Mouse (Mus musculus): ENCODE measurements around the gene Abca1. TPM values are rescaled to one million over a fixed set of nuclear protein-coding genes. Genes with fewer than 3 reads are reported as not detected.

Abca1 gene
- polyA plus RNA-seq, 1 experiment from 2014 or later = 6.8 TPM

- no peak overlapping the region for H3K4me3 ChIP-seq (ENCODE audit: low read depth, low read length)
- H3K4me1 ChIP-seq (ENCODE audit: control insufficient read depth, insufficient read depth, low read length) = no peaks in the 10 kb centered on the region
- H3K4me2 ChIP-seq (replicated peaks; ENCODE audit: low read depth, low read length) = no peak overlapping the region
- H3K27me3 ChIP-seq (ENCODE audit: control insufficient read depth, insufficient read depth, low read length) = no peaks in the 10 kb centered on the region
- 70% methylated on average over 7 of the region's 7 CpGs for WGBS
- H3K9ac ChIP-seq (replicated peaks; ENCODE audit: low read depth, low read length) = no peak overlapping the region
- ATAC-seq (ENCODE audit: insufficient number of reproducible peaks, insufficient read depth, low FRiP score, low read depth) = no peak
- H3K27ac ChIP-seq (ENCODE audit: low read length) = no peak overlapping the region
- H3K36me3 ChIP-seq (ENCODE audit: control insufficient read depth, insufficient read depth, low read length) = no peaks in the 10 kb centered on the region
- no peaks in the 10 kb centered on the region for H3K9me3 ChIP-seq (ENCODE audit: control insufficient read depth, low read depth, low read length)
Measured at GRCm38 (mm10) chr4:53102529-53102928, 57.2 kb downstream of the Abca1 start.

GRCm38 (mm10) chr4:53101306-53101705, 58.4 kb downstream of the Abca1 start:
- Histone ChIP-seq H3K27me3 (ENCODE audit: control insufficient read depth, insufficient read depth, low read length) (no peaks in the 10 kb centered on the region), H3K27ac (ENCODE audit: low read length) (no peak overlapping the region), H3K4me1 (ENCODE audit: control insufficient read depth, insufficient read depth, low read length) (no peaks in the 10 kb centered on the region), H3K4me2 (replicated peaks; ENCODE audit: low read depth, low read length) (no peak overlapping the region), H3K36me3 (ENCODE audit: control insufficient read depth, insufficient read depth, low read length) (no peaks in the 10 kb centered on the region), H3K9me3 (ENCODE audit: control insufficient read depth, low read depth, low read length) (no peaks in the 10 kb centered on the region), H3K4me3 (ENCODE audit: low read depth, low read length) (no peak overlapping the region), H3K9ac (replicated peaks; ENCODE audit: low read depth, low read length) (no peak overlapping the region)
- ATAC-seq (ENCODE audit: insufficient number of reproducible peaks, insufficient read depth, low FRiP score, low read depth) = no peak
- WGBS = 76% methylated on average over 5 of the region's 5 CpGs

DNA sequence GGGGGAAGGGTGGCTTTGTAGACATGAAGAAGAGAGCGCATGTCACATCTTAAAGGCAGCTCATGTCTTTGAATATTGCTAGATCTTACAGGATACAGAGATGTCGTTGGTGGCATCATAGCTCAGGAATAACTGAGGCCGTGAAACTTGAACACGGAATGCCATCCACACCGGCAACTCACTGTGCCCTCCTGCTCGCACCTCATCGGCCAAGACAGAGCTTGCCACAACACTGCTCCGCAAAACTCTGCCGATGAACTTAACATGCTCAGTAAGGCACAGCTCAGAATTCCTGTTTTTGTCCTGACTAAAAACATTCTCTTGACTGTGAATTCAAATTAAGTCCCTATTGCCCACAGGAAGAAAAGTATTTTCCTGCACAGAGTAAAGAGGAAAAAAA, 59.2 kb downstream of the Abca1 start:
- no peak for ATAC-seq (ENCODE audit: insufficient number of reproducible peaks, insufficient read depth, low FRiP score, low read depth)
- H3K4me2 ChIP-seq (replicated peaks; ENCODE audit: low read depth, low read length) = no peak overlapping the region
- no peaks in the 10 kb centered on the region for H3K27me3 ChIP-seq (ENCODE audit: control insufficient read depth, insufficient read depth, low read length)
- no peak overlapping the region for H3K27ac ChIP-seq (ENCODE audit: low read length)
- no peaks in the 10 kb centered on the region for H3K9me3 ChIP-seq (ENCODE audit: control insufficient read depth, low read depth, low read length)
- no peaks in the 10 kb centered on the region for H3K36me3 ChIP-seq (ENCODE audit: control insufficient read depth, insufficient read depth, low read length)
- H3K4me3 ChIP-seq (ENCODE audit: low read depth, low read length) = no peak overlapping the region
- no peaks in the 10 kb centered on the region for H3K4me1 ChIP-seq (ENCODE audit: control insufficient read depth, insufficient read depth, low read length)
- no peak overlapping the region for H3K9ac ChIP-seq (replicated peaks; ENCODE audit: low read depth, low read length)
- WGBS = 87% methylated on average over 9 of the region's 9 CpGs

DNA sequence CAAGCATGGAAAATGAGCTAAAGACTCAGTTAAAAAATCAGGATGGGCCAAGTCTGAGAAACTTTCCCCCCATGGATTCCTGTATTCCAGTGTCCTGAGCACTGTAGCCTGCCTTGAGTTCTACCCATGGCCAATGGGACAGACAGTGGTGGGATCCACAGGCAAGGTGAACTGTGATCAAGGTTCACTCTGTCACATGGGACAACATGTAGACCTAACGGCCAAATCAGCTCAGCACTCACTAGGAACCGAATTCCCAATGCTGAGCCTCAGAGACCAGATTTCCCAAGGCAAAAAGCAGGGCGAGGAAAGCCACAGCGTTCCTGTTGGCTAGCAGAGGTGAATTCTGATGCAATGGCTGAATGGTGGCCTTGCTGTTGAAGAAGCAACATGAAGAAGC, 64.8 kb downstream of the Abca1 start:
- no peak overlapping the region for H3K27ac ChIP-seq (ENCODE audit: low read length)
- no peak for ATAC-seq (ENCODE audit: insufficient number of reproducible peaks, insufficient read depth, low FRiP score, low read depth)
- no peaks in the 10 kb centered on the region for H3K36me3 ChIP-seq (ENCODE audit: control insufficient read depth, insufficient read depth, low read length)
- no peak overlapping the region for H3K4me3 ChIP-seq (ENCODE audit: low read depth, low read length)
- no peaks in the 10 kb centered on the region for H3K4me1 ChIP-seq (ENCODE audit: control insufficient read depth, insufficient read depth, low read length)
- no peaks in the 10 kb centered on the region for H3K27me3 ChIP-seq (ENCODE audit: control insufficient read depth, insufficient read depth, low read length)
- 82% methylated on average over 4 of the region's 4 CpGs for WGBS
- H3K9ac ChIP-seq (replicated peaks; ENCODE audit: low read depth, low read length) = no peak overlapping the region
- H3K9me3 ChIP-seq (ENCODE audit: control insufficient read depth, low read depth, low read length) = no peaks in the 10 kb centered on the region
- no peak overlapping the region for H3K4me2 ChIP-seq (replicated peaks; ENCODE audit: low read depth, low read length)

- WGBS = 61% methylated on average over 3 of the region's 3 CpGs
- no peaks in the 10 kb centered on the region for H3K36me3 ChIP-seq (ENCODE audit: control insufficient read depth, insufficient read depth, low read length)
- no peak overlapping the region for H3K4me2 ChIP-seq (replicated peaks; ENCODE audit: low read depth, low read length)
- H3K27me3 ChIP-seq (ENCODE audit: control insufficient read depth, insufficient read depth, low read length) = no peaks in the 10 kb centered on the region
- H3K4me3 ChIP-seq (ENCODE audit: low read depth, low read length) = no peak overlapping the region
- ATAC-seq (ENCODE audit: insufficient number of reproducible peaks, insufficient read depth, low FRiP score, low read depth) = no peak
- no peaks in the 10 kb centered on the region for H3K4me1 ChIP-seq (ENCODE audit: control insufficient read depth, insufficient read depth, low read length)
- H3K9me3 ChIP-seq (ENCODE audit: control insufficient read depth, low read depth, low read length) = no peaks in the 10 kb centered on the region
- H3K27ac ChIP-seq (ENCODE audit: low read length) = no peak overlapping the region
- H3K9ac ChIP-seq (replicated peaks; ENCODE audit: low read depth, low read length) = no peak overlapping the region
Measured at GRCm38 (mm10) chr4:53094331-53094730, 65.4 kb downstream of the Abca1 start.

GRCm38 (mm10) chr4:53093615-53094014, 66.1 kb downstream of the Abca1 start:
- H3K27me3 ChIP-seq (ENCODE audit: control insufficient read depth, insufficient read depth, low read length) = no peaks in the 10 kb centered on the region
- no peaks in the 10 kb centered on the region for H3K9me3 ChIP-seq (ENCODE audit: control insufficient read depth, low read depth, low read length)
- H3K36me3 ChIP-seq (ENCODE audit: control insufficient read depth, insufficient read depth, low read length) = no peaks in the 10 kb centered on the region
- no peak overlapping the region for H3K4me2 ChIP-seq (replicated peaks; ENCODE audit: low read depth, low read length)
- 92% methylated on average over 4 of the region's 4 CpGs for WGBS
- H3K9ac ChIP-seq (replicated peaks; ENCODE audit: low read depth, low read length) = no peak overlapping the region
- no peak for ATAC-seq (ENCODE audit: insufficient number of reproducible peaks, insufficient read depth, low FRiP score, low read depth)
- no peaks in the 10 kb centered on the region for H3K4me1 ChIP-seq (ENCODE audit: control insufficient read depth, insufficient read depth, low read length)
- H3K4me3 ChIP-seq (ENCODE audit: low read depth, low read length) = no peak overlapping the region
- H3K27ac ChIP-seq (ENCODE audit: low read length) = no peak overlapping the region

DNA sequence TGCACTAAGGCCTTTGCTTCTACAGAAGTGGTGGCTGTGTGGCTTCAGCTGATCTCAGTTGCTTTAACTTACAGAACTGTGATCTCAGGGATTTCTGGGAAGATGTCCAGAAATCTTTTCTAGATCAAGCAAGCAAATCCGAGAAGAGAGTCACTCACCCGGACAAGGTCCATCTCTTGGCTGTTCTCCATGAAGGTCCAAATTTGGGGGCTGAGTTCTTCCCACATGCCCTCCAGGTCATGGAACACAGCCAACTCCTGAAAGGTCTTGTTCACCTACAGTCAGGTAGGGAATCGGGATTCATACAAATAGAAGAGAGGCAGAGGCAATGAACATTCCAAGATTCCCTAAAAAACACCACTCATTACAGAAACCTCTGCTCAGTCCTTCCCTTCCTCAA, 70.1 kb downstream of the Abca1 start:
- Histone ChIP-seq H3K4me3 (ENCODE audit: low read depth, low read length) (no peak overlapping the region), H3K4me1 (ENCODE audit: control insufficient read depth, insufficient read depth, low read length) (no peaks in the 10 kb centered on the region), H3K27ac (ENCODE audit: low read length) (no peak overlapping the region), H3K36me3 (ENCODE audit: control insufficient read depth, insufficient read depth, low read length) (no peaks in the 10 kb centered on the region), H3K27me3 (ENCODE audit: control insufficient read depth, insufficient read depth, low read length) (no peaks in the 10 kb centered on the region), H3K9ac (replicated peaks; ENCODE audit: low read depth, low read length) (no peak overlapping the region), H3K9me3 (ENCODE audit: control insufficient read depth, low read depth, low read length) (no peaks in the 10 kb centered on the region), H3K4me2 (replicated peaks; ENCODE audit: low read depth, low read length) (no peak overlapping the region)
- ATAC-seq (ENCODE audit: insufficient number of reproducible peaks, insufficient read depth, low FRiP score, low read depth) = no peak
- 72% methylated on average over 3 of the region's 3 CpGs for WGBS

GRCm38 (mm10) chr4:53088999-53089398, 70.7 kb downstream of the Abca1 start:
- Histone ChIP-seq H3K9me3 (ENCODE audit: control insufficient read depth, low read depth, low read length) (no peaks in the 10 kb centered on the region), H3K9ac (replicated peaks; ENCODE audit: low read depth, low read length) (no peak overlapping the region), H3K4me1 (ENCODE audit: control insufficient read depth, insufficient read depth, low read length) (no peaks in the 10 kb centered on the region), H3K4me3 (ENCODE audit: low read depth, low read length) (no peak overlapping the region), H3K4me2 (replicated peaks; ENCODE audit: low read depth, low read length) (no peak overlapping the region), H3K27ac (ENCODE audit: low read length) (no peak overlapping the region), H3K27me3 (ENCODE audit: control insufficient read depth, insufficient read depth, low read length) (no peaks in the 10 kb centered on the region), H3K36me3 (ENCODE audit: control insufficient read depth, insufficient read depth, low read length) (no peaks in the 10 kb centered on the region; the same call in 1 of the 2 replicates)
- WGBS = 40% methylated on average over 4 of the region's 4 CpGs
- ATAC-seq (ENCODE audit: insufficient number of reproducible peaks, insufficient read depth, low FRiP score, low read depth) = no peak

DNA sequence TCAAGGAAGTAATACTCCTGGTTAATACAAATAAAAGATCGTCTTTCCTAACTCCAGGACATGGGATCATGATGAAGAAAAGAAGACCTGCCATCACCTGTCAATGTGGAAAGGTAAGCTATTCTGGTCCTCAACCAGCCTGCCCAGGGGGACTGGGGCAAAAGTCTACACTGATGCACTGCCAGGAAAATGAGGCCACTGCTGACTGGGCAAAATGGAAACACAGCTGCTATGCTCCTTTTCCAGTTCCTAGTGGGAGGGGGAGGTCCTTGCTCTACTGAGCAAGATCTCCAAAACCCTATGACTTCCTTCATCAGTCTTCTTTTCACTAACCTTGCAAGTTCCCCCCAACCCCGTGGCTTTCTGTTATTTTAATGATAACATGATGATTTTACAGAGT, 73.1 kb downstream of the Abca1 start:
- 76% methylated on average over 2 of the region's 2 CpGs for WGBS
- Histone ChIP-seq H3K27ac (ENCODE audit: low read length) (no peak overlapping the region), H3K27me3 (ENCODE audit: control insufficient read depth, insufficient read depth, low read length) (no peaks in the 10 kb centered on the region), H3K4me2 (replicated peaks; ENCODE audit: low read depth, low read length) (no peak overlapping the region), H3K36me3 (ENCODE audit: control insufficient read depth, insufficient read depth, low read length) (no peaks in the 10 kb centered on the region; the same call in 1 of the 2 replicates), H3K4me3 (ENCODE audit: low read depth, low read length) (no peak overlapping the region), H3K4me1 (ENCODE audit: control insufficient read depth, insufficient read depth, low read length) (no peaks in the 10 kb centered on the region), H3K9ac (replicated peaks; ENCODE audit: low read depth, low read length) (no peak overlapping the region), H3K9me3 (ENCODE audit: control insufficient read depth, low read depth, low read length) (no peaks in the 10 kb centered on the region)
- ATAC-seq (ENCODE audit: insufficient number of reproducible peaks, insufficient read depth, low FRiP score, low read depth) = no peak

Data from stomach, embryonic 14.5 days (tissue).